Mouse (Mus musculus) cerebellum, adult 11-12 months (tissue): ENCODE data around the gene Kbtbd8.

ENCODE experiments used
- DNase-seq: peaks from one replicate; pipeline ENCODE4 v3.0.0; 2022

Kbtbd8 gene

GRCm38 (mm10) chr6:95174311-95175143 lies 57.5 kb downstream of the Kbtbd8 start:
- DNase-seq: no peak
